Mouse (Mus musculus): ENCODE data around the gene Ifit2. TPM values are rescaled to one million over a fixed set of nuclear protein-coding genes. Genes with fewer than 3 reads are reported as not detected.

The Ifit2 gene
- polyA plus RNA-seq, 1 experiment from 2014 or later, result 2.5 TPM

DNA sequence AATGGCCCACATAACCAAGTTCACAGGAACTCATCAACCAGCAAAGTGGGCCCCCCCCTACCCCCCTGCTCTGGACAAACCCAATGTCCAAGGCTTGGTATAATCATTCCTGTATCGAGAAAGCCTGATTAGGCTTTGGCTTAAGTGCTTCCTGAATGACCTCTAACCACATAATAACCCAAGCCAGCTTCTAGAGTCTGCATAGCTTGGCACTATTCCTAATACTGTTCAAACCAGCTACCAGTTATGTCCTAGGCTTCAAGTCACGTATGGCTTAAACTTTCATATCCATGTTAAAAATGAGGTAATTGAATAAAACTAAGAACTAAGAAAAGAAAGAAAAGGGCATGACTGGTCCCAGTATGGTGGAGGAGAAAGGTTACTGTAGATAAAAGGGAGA, 34.1 kb upstream of the Ifit2 start:
- ATAC-seq (ENCODE audit: low FRiP score, low TSS enrichment) (no peak), DNase-seq (ENCODE audit: low spot score) (no peak)
- 86% methylated on average over 2 of the region's 2 CpGs for WGBS
- no peak overlapping the region for H3K27ac ChIP-seq (replicated peaks)
- H3K4me2 ChIP-seq (replicated peaks; ENCODE audit: low read depth), result no peak overlapping the region
- H3K9ac ChIP-seq (ENCODE audit: low read length), result no peak overlapping the region
- H3K27me3 ChIP-seq (ENCODE audit: control insufficient read depth, insufficient read depth, low read length), result no peaks in the 10 kb centered on the region
- H3K9me3 ChIP-seq (ENCODE audit: control insufficient read depth, low read length), result no peaks in the 10 kb centered on the region
- H3K4me1 ChIP-seq (replicated peaks; ENCODE audit: control insufficient read depth, insufficient read depth), result no peaks in the 10 kb centered on the region
- H3K4me3 ChIP-seq (ENCODE audit: low read depth, low read length), result no peak overlapping the region
- no peaks in the 10 kb centered on the region for H3K36me3 ChIP-seq (ENCODE audit: control insufficient read depth, insufficient read depth, low read length)
- TF ChIP-seq CTCF (IDR thresholded peaks at IDR 0.05; ENCODE audit: low read depth), result no peak
- TF ChIP-seq EP300 (optimal IDR thresholded peaks at IDR 0.05), result no peak

GRCm38 (mm10) chr19:34517197-34517596, 33.3 kb upstream of the Ifit2 start:
- Histone ChIP-seq H3K4me1 (replicated peaks; ENCODE audit: control insufficient read depth, insufficient read depth) (no peaks in the 10 kb centered on the region), H3K9me3 (ENCODE audit: control insufficient read depth, low read length) (no peaks in the 10 kb centered on the region), H3K27me3 (ENCODE audit: control insufficient read depth, insufficient read depth, low read length) (no peaks in the 10 kb centered on the region), H3K4me2 (replicated peaks; ENCODE audit: low read depth) (no peak overlapping the region), H3K4me3 (ENCODE audit: low read depth, low read length) (no peak overlapping the region), H3K36me3 (ENCODE audit: control insufficient read depth, insufficient read depth, low read length) (no peaks in the 10 kb centered on the region), H3K27ac (replicated peaks) (no peak overlapping the region), H3K9ac (ENCODE audit: low read length) (no peak overlapping the region)
- ATAC-seq (ENCODE audit: low FRiP score, low TSS enrichment) (no peak), DNase-seq (ENCODE audit: low spot score) (no peak)
- 82% methylated on average over 3 of the region's 3 CpGs for WGBS
- TF ChIP-seq EP300 (optimal IDR thresholded peaks at IDR 0.05), result no peak
- no peak for TF ChIP-seq CTCF (IDR thresholded peaks at IDR 0.05; ENCODE audit: low read depth)

- 82% methylated on average over 13 of the region's 13 CpGs for WGBS
- no peaks in the 10 kb centered on the region for H3K36me3 ChIP-seq (ENCODE audit: control insufficient read depth, insufficient read depth, low read length)
- no peak for TF ChIP-seq CTCF (IDR thresholded peaks at IDR 0.05; ENCODE audit: low read depth)
- TF ChIP-seq EP300 (optimal IDR thresholded peaks at IDR 0.05), result no peak
- peak; percentile 86 for ATAC-seq (ENCODE audit: low FRiP score, low TSS enrichment)
- no peak overlapping the region for H3K4me3 ChIP-seq (ENCODE audit: low read depth, low read length)
- H3K9ac ChIP-seq (ENCODE audit: low read length), result no peak overlapping the region
- no peaks in the 10 kb centered on the region for H3K4me1 ChIP-seq (replicated peaks; ENCODE audit: control insufficient read depth, insufficient read depth)
- H3K27me3 ChIP-seq (ENCODE audit: control insufficient read depth, insufficient read depth, low read length), result no peaks in the 10 kb centered on the region
- no peak overlapping the region for H3K4me2 ChIP-seq (replicated peaks; ENCODE audit: low read depth)
- DNase-seq (ENCODE audit: low spot score), result peak; percentile 24
- H3K9me3 ChIP-seq (ENCODE audit: control insufficient read depth, low read length), result no peaks in the 10 kb centered on the region
- no peak overlapping the region for H3K27ac ChIP-seq (replicated peaks)
These were observed 32.5 kb upstream of the Ifit2 start for GRCm38 (mm10) chr19:34517812-34518594.

DNA sequence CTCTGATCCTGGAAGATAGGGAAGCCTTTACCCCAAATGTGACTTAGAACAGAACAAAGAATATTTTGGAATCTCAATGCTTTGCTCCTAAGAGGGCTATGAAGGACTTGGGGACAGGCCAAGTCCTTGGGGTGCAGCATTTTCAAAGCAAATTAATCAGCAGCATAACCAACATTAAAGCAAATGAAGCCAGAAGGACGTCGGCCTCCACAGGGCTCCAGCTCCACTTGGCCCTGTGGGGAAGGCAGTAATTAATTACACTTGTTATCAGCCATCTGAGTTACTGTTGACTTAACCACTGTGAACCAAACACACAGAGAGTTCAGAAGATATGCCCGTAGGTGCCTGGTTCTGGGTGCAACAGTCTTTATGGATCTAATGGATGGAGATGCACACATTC, 31.7 kb upstream of the Ifit2 start:
- Histone ChIP-seq H3K4me1 (replicated peaks; ENCODE audit: control insufficient read depth, insufficient read depth) (no peaks in the 10 kb centered on the region), H3K4me2 (replicated peaks; ENCODE audit: low read depth) (no peak overlapping the region), H3K27me3 (ENCODE audit: control insufficient read depth, insufficient read depth, low read length) (no peaks in the 10 kb centered on the region), H3K9me3 (ENCODE audit: control insufficient read depth, low read length) (no peaks in the 10 kb centered on the region), H3K4me3 (ENCODE audit: low read depth, low read length) (no peak overlapping the region), H3K36me3 (ENCODE audit: control insufficient read depth, insufficient read depth, low read length) (no peaks in the 10 kb centered on the region), H3K27ac (replicated peaks) (no peak overlapping the region), H3K9ac (ENCODE audit: low read length) (no peak overlapping the region)
- ATAC-seq (ENCODE audit: low FRiP score, low TSS enrichment) (peak; percentile 21; the same call in 1 of the 2 replicates), DNase-seq (ENCODE audit: low spot score) (no peak)
- TF ChIP-seq EP300 (optimal IDR thresholded peaks at IDR 0.05) (no peak), CTCF (IDR thresholded peaks at IDR 0.05; ENCODE audit: low read depth) (no peak)
- 34% methylated on average over 3 of the region's 3 CpGs for WGBS

DNA sequence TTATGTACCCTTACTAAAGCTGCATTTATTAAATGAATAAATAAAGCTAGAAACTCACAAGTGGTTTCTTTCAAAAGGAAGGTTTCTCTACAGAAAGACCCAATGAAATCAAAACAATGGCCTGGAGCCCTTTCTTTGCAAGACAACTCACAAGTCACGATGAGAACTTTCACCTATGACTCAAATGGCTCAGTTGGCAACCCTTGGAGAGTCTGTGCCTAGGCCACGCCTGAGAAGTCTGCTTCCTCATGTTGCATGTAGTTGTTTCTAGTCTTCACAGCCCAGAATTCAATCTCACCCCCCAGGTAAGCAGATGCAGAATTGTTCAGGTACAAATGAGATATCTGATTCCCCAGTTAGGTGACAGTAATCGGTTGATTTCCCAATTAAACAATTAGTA, 30.8 kb upstream of the Ifit2 start:
- H3K4me3 ChIP-seq (ENCODE audit: low read depth, low read length), result no peak overlapping the region
- H3K36me3 ChIP-seq (ENCODE audit: control insufficient read depth, insufficient read depth, low read length), result no peaks in the 10 kb centered on the region
- H3K9ac ChIP-seq (ENCODE audit: low read length), result no peak overlapping the region
- TF ChIP-seq EP300 (optimal IDR thresholded peaks at IDR 0.05), result no peak
- TF ChIP-seq CTCF (IDR thresholded peaks at IDR 0.05; ENCODE audit: low read depth), result no peak
- H3K4me1 ChIP-seq (replicated peaks; ENCODE audit: control insufficient read depth, insufficient read depth), result no peaks in the 10 kb centered on the region
- WGBS, result 69% methylated on average over 3 of the region's 3 CpGs
- no peaks in the 10 kb centered on the region for H3K9me3 ChIP-seq (ENCODE audit: control insufficient read depth, low read length)
- H3K27ac ChIP-seq (replicated peaks), result no peak overlapping the region
- no peak for ATAC-seq (ENCODE audit: low FRiP score, low TSS enrichment)
- no peak for DNase-seq (ENCODE audit: low spot score)
- no peak overlapping the region for H3K4me2 ChIP-seq (replicated peaks; ENCODE audit: low read depth)
- no peaks in the 10 kb centered on the region for H3K27me3 ChIP-seq (ENCODE audit: control insufficient read depth, insufficient read depth, low read length)

DNA sequence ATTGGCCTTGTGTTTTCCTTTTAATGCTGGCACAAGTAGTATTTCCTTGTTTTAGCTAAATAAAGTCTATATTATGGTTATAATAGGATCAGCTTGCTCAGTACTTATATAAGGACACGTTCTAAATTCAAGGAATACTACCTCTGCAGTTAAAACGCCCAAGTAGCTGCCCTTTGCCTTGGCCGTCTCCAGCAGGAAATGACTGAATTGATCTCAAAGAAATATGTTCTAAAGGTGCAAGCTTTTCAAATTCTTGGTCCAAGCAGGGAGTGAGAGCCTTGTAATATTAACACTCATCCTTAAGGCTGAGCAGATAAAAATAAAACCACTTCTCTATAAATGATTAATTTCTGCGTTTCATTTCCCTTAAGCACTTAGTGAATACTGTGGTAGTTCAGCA, 30.4 kb upstream of the Ifit2 start:
- ATAC-seq (ENCODE audit: low FRiP score, low TSS enrichment), result no peak
- Histone ChIP-seq H3K9me3 (ENCODE audit: control insufficient read depth, low read length) (no peaks in the 10 kb centered on the region), H3K36me3 (ENCODE audit: control insufficient read depth, insufficient read depth, low read length) (no peaks in the 10 kb centered on the region), H3K4me1 (replicated peaks; ENCODE audit: control insufficient read depth, insufficient read depth) (no peaks in the 10 kb centered on the region), H3K27ac (replicated peaks) (no peak overlapping the region), H3K27me3 (ENCODE audit: control insufficient read depth, insufficient read depth, low read length) (no peaks in the 10 kb centered on the region), H3K4me3 (ENCODE audit: low read depth, low read length) (no peak overlapping the region), H3K9ac (ENCODE audit: low read length) (no peak overlapping the region), H3K4me2 (replicated peaks; ENCODE audit: low read depth) (no peak overlapping the region)
- no peak for DNase-seq (ENCODE audit: low spot score)
- WGBS, result 74% methylated on average over 4 of the region's 4 CpGs
- TF ChIP-seq CTCF (IDR thresholded peaks at IDR 0.05; ENCODE audit: low read depth), result no peak
- TF ChIP-seq EP300 (optimal IDR thresholded peaks at IDR 0.05), result no peak

Data from stomach, postnatal 0 days (tissue).